Mouse (Mus musculus): ENCODE results near the gene Pla2g7. TPM values are rescaled to one million over a fixed set of nuclear protein-coding genes. Genes with fewer than 3 reads are reported as not detected.

The Pla2g7 gene
- polyA plus RNA-seq, 1 experiment: 14.8 TPM

DNA sequence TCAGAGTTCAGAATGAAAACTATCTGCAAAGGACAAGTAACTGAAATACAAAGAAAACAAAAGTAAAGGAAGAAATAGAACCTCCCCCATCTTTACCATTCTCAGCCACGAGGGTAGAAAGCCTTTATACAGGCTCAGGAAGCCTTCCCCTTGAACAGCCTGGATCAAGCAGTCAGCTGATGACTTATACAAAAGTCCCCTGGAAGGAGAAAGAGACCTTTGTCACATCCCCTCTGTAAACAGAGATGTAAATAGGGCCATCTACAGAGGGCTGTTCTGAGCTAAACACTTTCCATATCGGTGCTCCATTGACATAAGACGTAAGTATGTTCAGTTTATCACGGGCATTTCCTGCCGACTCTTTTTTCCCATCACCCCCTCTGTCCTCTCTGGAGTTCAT, 79.0 kb downstream of the Pla2g7 start:
- Histone ChIP-seq H3K36me3 (ENCODE audit: control insufficient read depth, insufficient read depth, low read length) (no peaks in the 10 kb centered on the region; the same call in 1 of the 2 replicates), H3K27ac (ENCODE audit: control insufficient read depth, insufficient read depth, low read depth, low read length) (no peak overlapping the region), H3K27me3 (ENCODE audit: control insufficient read depth, insufficient read depth, low read length) (no peaks in the 10 kb centered on the region), H3K4me1 (ENCODE audit: control insufficient read depth, insufficient read depth, low read length) (no peaks in the 10 kb centered on the region), H3K4me3 (ENCODE audit: control insufficient read depth, low read depth, low read length) (no peak overlapping the region)
- TF ChIP-seq POLR2A (IDR thresholded peaks at IDR 0.05; ENCODE audit: control insufficient read depth, low read depth, low read length): no peak

DNA sequence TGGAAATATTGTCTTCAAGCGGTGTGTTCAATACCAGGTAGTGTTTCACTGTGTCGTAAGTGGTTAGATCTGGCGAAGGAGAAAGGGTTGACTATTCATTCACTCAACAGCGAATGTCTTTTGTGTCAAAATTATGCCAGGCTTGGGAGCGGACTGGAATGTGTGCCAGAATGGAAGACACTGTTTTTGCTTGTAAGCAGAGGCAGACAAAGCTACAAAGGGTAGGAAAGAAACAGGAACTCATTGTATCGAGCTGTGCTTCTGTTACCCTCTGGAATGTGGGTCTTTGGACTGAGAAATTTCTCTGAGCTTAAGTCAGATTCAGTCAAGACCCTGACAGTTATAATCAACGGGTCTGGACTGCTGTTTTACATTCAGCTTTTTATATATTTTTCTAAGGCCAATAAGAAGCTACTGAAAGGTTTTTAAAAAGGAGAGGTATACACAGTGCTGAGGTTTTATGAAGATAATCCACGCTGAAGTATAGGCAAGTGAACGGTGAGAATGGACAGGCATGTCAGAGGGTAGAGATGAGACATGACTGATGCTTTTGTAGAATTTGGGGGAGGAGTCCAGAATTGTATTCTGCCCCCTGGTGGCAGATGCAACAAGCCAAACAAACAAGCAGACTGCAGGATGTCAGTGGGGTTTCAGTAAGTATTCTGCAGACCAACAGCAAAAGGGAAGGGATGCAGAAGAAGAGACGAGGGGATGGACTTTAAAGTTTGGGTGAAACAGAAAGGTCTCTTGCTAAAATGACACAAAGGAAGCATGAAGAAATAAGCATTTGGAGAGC, 81.9 kb downstream of the Pla2g7 start:
- H3K4me1 ChIP-seq (ENCODE audit: control insufficient read depth, insufficient read depth, low read length): no peaks in the 10 kb centered on the region
- no peaks in the 10 kb centered on the region; the same call in 1 of the 2 replicates for H3K36me3 ChIP-seq (ENCODE audit: control insufficient read depth, insufficient read depth, low read length)
- TF ChIP-seq CTCF (IDR thresholded peaks at IDR 0.05; ENCODE audit: control insufficient read depth, insufficient read depth, insufficient replicate concordance, low read depth, low read length) (no peak), POLR2A (IDR thresholded peaks at IDR 0.05; ENCODE audit: control insufficient read depth, low read depth, low read length) (no peak)
- no peak overlapping the region for H3K4me3 ChIP-seq (ENCODE audit: control insufficient read depth, low read depth, low read length)
- no peak overlapping the region for H3K27ac ChIP-seq (ENCODE audit: control insufficient read depth, insufficient read depth, low read depth, low read length)
- H3K27me3 ChIP-seq (ENCODE audit: control insufficient read depth, insufficient read depth, low read length): no peaks in the 10 kb centered on the region

DNA sequence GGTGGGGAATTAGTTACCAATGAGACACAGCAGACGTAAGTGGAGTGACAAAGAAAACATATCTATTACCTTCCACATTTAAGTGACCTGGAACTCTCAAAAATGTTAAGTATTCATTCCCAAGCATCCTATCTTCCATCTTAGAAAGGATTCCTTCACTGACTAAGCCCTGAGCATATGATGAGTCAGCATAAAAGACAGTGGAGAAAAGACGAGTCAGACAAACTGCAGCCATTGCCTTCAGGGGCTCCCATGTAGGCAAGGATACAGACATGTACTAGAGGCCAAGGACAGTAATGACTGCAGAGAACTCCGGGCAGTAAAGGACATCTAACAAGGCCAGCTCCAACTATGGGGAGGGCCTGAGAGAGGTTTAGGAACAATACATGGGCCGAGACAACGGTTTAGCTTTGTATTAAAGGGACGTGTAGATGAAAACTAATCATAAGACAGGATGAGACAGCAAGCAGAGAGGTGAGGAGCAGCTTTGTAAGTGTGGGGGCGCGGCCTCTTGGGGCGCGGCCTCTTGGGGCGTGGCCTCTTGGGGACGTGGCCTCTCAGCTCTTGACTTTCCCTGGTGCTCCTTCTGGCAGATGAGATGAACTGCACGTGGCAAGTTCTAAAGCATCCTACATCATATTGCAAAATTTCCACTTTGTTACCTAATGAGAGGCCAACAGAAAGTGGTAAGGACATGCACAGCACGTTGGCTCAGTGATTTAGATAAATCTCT, 83.6 kb downstream of the Pla2g7 start:
- Histone ChIP-seq H3K36me3 (ENCODE audit: control insufficient read depth, insufficient read depth, low read length) (no peaks in the 10 kb centered on the region; the same call in 1 of the 2 replicates), H3K27me3 (ENCODE audit: control insufficient read depth, insufficient read depth, low read length) (no peaks in the 10 kb centered on the region), H3K4me1 (ENCODE audit: control insufficient read depth, insufficient read depth, low read length) (no peaks in the 10 kb centered on the region), H3K27ac (ENCODE audit: control insufficient read depth, insufficient read depth, low read depth, low read length) (no peak overlapping the region), H3K4me3 (ENCODE audit: control insufficient read depth, low read depth, low read length) (no peak overlapping the region)
- no peak for TF ChIP-seq CTCF (IDR thresholded peaks at IDR 0.05; ENCODE audit: control insufficient read depth, insufficient read depth, insufficient replicate concordance, low read depth, low read length)
- TF ChIP-seq POLR2A (IDR thresholded peaks at IDR 0.05; ENCODE audit: control insufficient read depth, low read depth, low read length): no peak

Other genes starting within 250 kb of the Pla2g7 start
- gene Adgrf5, start 207.6 kb upstream of the Pla2g7 start, polyA plus RNA-seq (2012; rRNA removed): 0.74 and 1.4 TPM in 2 replicates
- 0.14 and 0.53 TPM in 2 replicates for gene Mep1a, start 65.3 kb upstream of the Pla2g7 start, polyA plus RNA-seq (2012; rRNA removed)
- gene Ankrd66, start 24.5 kb upstream of the Pla2g7 start, polyA plus RNA-seq (2012; rRNA removed): 0.22 and 0.23 TPM in 2 replicates
- gene Tdrd6, start 62.2 kb downstream of the Pla2g7 start, polyA plus RNA-seq (2012; rRNA removed): 186 and 202 TPM in 2 replicates
- 4.3 and 4.6 TPM in 2 replicates for gene Slc25a27, start 99.1 kb downstream of the Pla2g7 start, polyA plus RNA-seq (2012; rRNA removed)
- 2.7 and 2.8 TPM in 2 replicates for gene Cyp39a1, start 99.3 kb downstream of the Pla2g7 start, polyA plus RNA-seq (2012; rRNA removed)
- gene Rcan2, start 233.3 kb downstream of the Pla2g7 start, polyA plus RNA-seq (2012; rRNA removed): 1.2 and 1.3 TPM in 2 replicates